Mouse (Mus musculus): Measurements from ENCODE around the gene Proser2.

Proser2 gene

DNA sequence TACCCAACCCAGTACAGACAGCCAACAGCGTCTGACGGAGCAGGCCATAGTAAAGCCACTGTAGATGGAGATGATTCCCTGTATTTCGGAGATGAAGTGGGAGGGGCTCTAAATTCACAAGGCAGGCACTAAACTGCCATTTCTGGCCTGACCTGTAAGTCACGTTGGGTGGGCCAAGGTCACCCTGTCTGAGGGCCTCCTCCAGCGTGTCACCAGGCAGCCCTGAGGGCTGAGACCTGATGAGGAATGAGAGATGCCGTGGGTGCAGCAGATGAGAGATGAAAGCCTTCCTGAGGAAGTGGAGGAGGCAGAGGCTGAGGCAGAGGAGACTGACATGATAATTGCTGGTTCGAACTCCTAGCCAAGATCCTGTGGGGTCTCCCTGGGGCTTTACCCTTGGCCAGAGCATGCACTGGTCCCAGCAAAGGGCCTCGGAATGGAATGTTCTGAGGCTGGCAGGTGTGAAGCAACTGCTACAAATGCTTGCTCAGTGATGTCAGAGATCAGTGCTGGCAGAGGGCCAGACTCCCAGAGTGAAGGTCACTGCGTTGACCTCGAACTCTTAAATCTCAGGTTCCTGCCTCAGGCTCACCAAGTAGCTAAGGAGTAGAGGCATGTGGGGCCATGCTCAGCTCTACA is 55.0 kb downstream of the Proser2 start:
- DNase-seq (ENCODE audit: low read depth, low spot score) = no peak

GRCm38 (mm10) chr2:6072685-6073260 is 57.2 kb downstream of the Proser2 start:
- DNase-seq (ENCODE audit: low read depth, low spot score) = no peak

GRCm38 (mm10) chr2:6071598-6072440 is 58.2 kb downstream of the Proser2 start:
- DNase-seq (ENCODE audit: low read depth, low spot score) = no peak

DNA sequence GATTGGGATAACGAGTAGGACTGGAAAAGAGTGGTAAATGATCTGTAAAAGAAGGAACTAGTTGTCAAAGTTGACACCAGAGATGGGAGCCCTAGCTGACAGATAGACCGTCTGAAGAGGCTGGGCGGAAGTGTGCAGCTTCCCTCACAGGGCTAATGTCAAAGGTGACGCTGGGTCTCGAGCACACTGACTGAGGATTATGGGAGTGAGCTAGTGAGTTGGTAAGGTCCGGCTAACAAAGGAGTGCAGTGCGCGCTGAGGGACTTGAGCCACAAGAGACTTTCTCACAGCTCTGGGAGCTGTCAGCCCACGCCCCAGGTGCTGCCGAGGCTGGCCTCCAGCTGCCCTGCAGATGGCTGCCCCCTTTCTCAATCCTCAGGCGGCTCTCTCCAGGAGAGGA is 59.1 kb downstream of the Proser2 start:
- no peak for DNase-seq (ENCODE audit: low read depth, low spot score)

- no peak for DNase-seq (ENCODE audit: low read depth, low spot score)
Observed at GRCm38 (mm10) chr2:6067341-6067740, 62.7 kb downstream of the Proser2 start.

- no peak for DNase-seq (ENCODE audit: low read depth, low spot score)
Observed at GRCm38 (mm10) chr2:6060071-6060804, 69.8 kb downstream of the Proser2 start.

GRCm38 (mm10) chr2:6059291-6059690 is 70.7 kb downstream of the Proser2 start:
- no peak for DNase-seq (ENCODE audit: low read depth, low spot score)

- no peak for DNase-seq (ENCODE audit: low read depth, low spot score)
Observed at GRCm38 (mm10) chr2:6056518-6056917, 73.5 kb downstream of the Proser2 start.

DNA sequence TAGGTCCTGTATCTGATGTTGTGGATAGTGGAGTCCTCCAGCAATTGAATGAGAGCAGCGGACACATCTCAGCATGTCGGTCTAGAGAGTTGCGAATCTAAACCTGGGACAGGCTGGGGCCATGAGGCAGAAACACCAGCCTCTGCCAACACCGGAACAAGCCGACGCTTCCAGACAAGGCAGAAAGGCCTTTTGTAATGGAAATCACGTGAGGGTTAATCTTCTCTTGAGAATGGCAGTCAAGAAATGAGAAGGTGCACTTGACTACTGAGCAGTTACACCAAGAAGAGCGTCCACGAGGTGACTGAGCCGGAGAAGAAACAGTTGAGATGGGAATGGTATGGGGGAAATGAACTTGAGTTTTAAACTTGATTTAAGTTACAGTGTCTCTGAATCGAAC is 74.5 kb downstream of the Proser2 start:
- no peak for DNase-seq (ENCODE audit: low read depth, low spot score)

DNA sequence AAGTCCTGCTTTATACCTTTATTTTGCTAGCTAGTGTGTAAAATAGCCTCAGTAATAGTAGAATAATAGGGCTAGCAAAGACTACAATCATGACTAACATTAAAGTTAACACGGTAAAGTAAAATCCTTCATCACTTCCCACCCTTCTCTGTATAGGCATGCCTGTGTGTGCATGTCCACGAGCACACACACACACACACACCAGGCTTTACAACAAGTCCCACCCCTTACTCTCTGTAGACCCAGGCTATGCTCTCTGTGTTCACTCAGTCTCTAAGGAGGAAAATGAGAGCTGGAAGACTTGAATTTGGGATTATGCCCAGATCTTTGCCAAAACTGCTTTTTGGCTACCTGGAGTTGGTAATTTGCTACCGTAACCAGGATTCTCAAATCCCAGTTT is 81.0 kb downstream of the Proser2 start:
- DNase-seq (ENCODE audit: low read depth, low spot score) = no peak

GRCm38 (mm10) chr2:6048570-6048969 is 81.4 kb downstream of the Proser2 start:
- no peak for DNase-seq (ENCODE audit: low read depth, low spot score)
